Comparison of ENCODE assay signal across 8 mouse cellular contexts in genomic region chr3:79628182-79628560, GRCm38 (mm10). TPM values are rescaled to one million over a fixed set of nuclear protein-coding genes. Genes with fewer than 3 reads are reported as not detected.
DNase-seq lines count a peak whose midpoint lies in the region; ATAC-seq and TF ChIP-seq lines count a peak whose summit lies in the region.

No protein-coding gene starts in this region.

- no peaks in the 10 kb centered on the region for H3K9me3 ChIP-seq in neural tube, embryonic 11.5 days (ENCODE audit: control insufficient read depth, low read length)

- intact Hi-C loops in left cerebral cortex, postnatal 4 days (cut with DNase I), result no loop called here
- intact Hi-C loops in left cerebral cortex, postnatal 14 days (cut with DNase I), result no loop called here

- no peaks in the 10 kb centered on the region for H3K27me3 ChIP-seq in neural tube, embryonic 11.5 days (ENCODE audit: control insufficient read depth, insufficient read depth, low read length)
- H3K27me3 ChIP-seq in myocyte (ENCODE audit: control insufficient read depth, insufficient read depth, insufficient read length), result no peaks in the 10 kb centered on the region

- H3K4me3 ChIP-seq in neural tube, embryonic 11.5 days (ENCODE audit: low read depth, low read length), result peak overlapping the region; percentile 63
- H3K4me3 ChIP-seq in myocyte, result peak overlapping the region; percentile 91

- H3K4me1 ChIP-seq in neural tube, embryonic 11.5 days (ENCODE audit: control insufficient read depth, insufficient read depth, low read length), result no peaks in the 10 kb centered on the region

- H3K36me3 ChIP-seq in neural tube, embryonic 11.5 days (ENCODE audit: control insufficient read depth, insufficient read depth, low read length), result peaks cover 10% of the 10 kb centered on the region
- H3K36me3 ChIP-seq in myocyte (ENCODE audit: control insufficient read depth, insufficient read depth), result peaks cover 10% of the 10 kb centered on the region

- no peak for TF ChIP-seq POLR2A in myocyte (IDR thresholded peaks at IDR 0.05; ENCODE audit: insufficient read length, low read depth)

- 0% methylated on average over 9 of the region's 9 CpGs for WGBS in neural tube, embryonic 11.5 days

- peak overlapping the region; percentile 61 for H3K9ac ChIP-seq in neural tube, embryonic 11.5 days (ENCODE audit: low read length)

- H3ac ChIP-seq in myocyte (ENCODE audit: control insufficient read depth, insufficient read length), result peak overlapping the region; percentile 30

- peak overlapping the region; percentile 58 for H3K4me2 ChIP-seq in neural tube, embryonic 11.5 days (ENCODE audit: low read depth)
- H3K4me2 ChIP-seq in myocyte (ENCODE audit: low read depth), result peak overlapping the region; percentile 91

- DNase-seq in neural tube, embryonic 11.5 days (ENCODE audit: low spot score), result no peak
- no peak for DNase-seq in neural tube, embryonic 10.5 days (ENCODE audit: extremely low spot score, low spot score)
- DNase-seq in kidney, postnatal 36 days, result peak; percentile 60
- DNase-seq in adrenal gland, postnatal 14 days, result no peak
- DNase-seq in left cerebral cortex, postnatal 4 days, result no peak
- DNase-seq in left cerebral cortex, postnatal 14 days (ENCODE audit: low spot score in 2 of 2), result no peak

- no peak for ATAC-seq in neural tube, embryonic 11.5 days (ENCODE audit: insufficient read depth, low FRiP score, low TSS enrichment)
- peak; percentile 40 for ATAC-seq in erythroid progenitor cell, adult 5-6 weeks (replicated peaks; ENCODE audit: low FRiP score, poor library complexity, severe bottlenecking)

- H3K27ac ChIP-seq in neural tube, embryonic 11.5 days (ENCODE audit: low read depth, low read length), result peak overlapping the region; percentile 54; the same call in 1 of the 2 replicates

- peaks cover 17% of the 10 kb centered on the region for H3K79me2 ChIP-seq in myocyte (ENCODE audit: control insufficient read depth, insufficient read depth)

TF ChIP-seq in myocyte, 11 proteins besides CTCF, POLR2A, EP300 and RAD21:
- TF ChIP-seq MYOG (IDR thresholded peaks at IDR 0.05; ENCODE audit: control insufficient read depth in 1 of 3, insufficient read depth in 1 of 3, insufficient read length in 2 of 3, low read depth in 2 of 3) (no peak), USF1 (IDR thresholded peaks at IDR 0.05; ENCODE audit: low read depth) (no peak), E2F4 (IDR thresholded peaks at IDR 0.05; ENCODE audit: insufficient read depth) (no peak), TCF12 (IDR thresholded peaks at IDR 0.05; ENCODE audit: insufficient read depth, poor library complexity, severe bottlenecking) (no peak), MAX (IDR thresholded peaks at IDR 0.05; ENCODE audit: low read depth) (no peak), CEBPB (IDR thresholded peaks at IDR 0.05; ENCODE audit: insufficient read depth, poor library complexity, severe bottlenecking) (no peak), MYOD1 (IDR thresholded peaks at IDR 0.05; ENCODE audit: control insufficient read depth in 1 of 3, insufficient read length in 2 of 3, low read depth in 2 of 3) (no peak)
TF ChIP-seq in myocyte: peak in this region for 0.

RNA-seq across cellular contexts. Expression of gene 4930579G24Rik, which starts 0.7 kb away (rescaled TPM):
- 21.5 and 25.3 TPM in 2 replicates for polyA plus RNA-seq in neural tube, embryonic 11.5 days (2014; fragmentation: Nextera tagmentation; extraction: Ambion mirVana)
- total RNA-seq in erythroid progenitor cell, adult 5-6 weeks (2015; ENCODE audit: low replicate concordance), result 30.3 and 50.3 TPM in 2 replicates
- total RNA-seq in erythroid progenitor cell, adult 5-6 weeks (2017; ENCODE audit: low replicate concordance), result 14.9 and 22.4 TPM in 2 replicates
- polyA plus RNA-seq in myocyte (2012; fragmentation: generic; extraction: Trizol), result 3.6 TPM
- total RNA-seq in adrenal gland, postnatal 14 days (2021), result 4.7 and 6.5 TPM in 2 replicates
- total RNA-seq in left cerebral cortex, postnatal 4 days (2021), result 1 to 10 TPM; 1.6 to 2.5 TPM
- 1 to 10 TPM; 1.2 to 1.4 TPM for total RNA-seq in left cerebral cortex, postnatal 14 days (2021)

RNA-seq across cellular contexts. Expression of gene Etfdh, which starts 1.1 kb away (rescaled TPM):
- 54.4 and 56.1 TPM in 2 replicates for polyA plus RNA-seq in neural tube, embryonic 11.5 days (2014; fragmentation: Nextera tagmentation; extraction: Ambion mirVana)
- 35.0 and 44.0 TPM in 2 replicates for total RNA-seq in erythroid progenitor cell, adult 5-6 weeks (2015; ENCODE audit: low replicate concordance)
- 31.8 and 39.0 TPM in 2 replicates for total RNA-seq in erythroid progenitor cell, adult 5-6 weeks (2017; ENCODE audit: low replicate concordance)
- 29.7 TPM for polyA plus RNA-seq in myocyte (2012; fragmentation: generic; extraction: Trizol)
- 444 and 454 TPM in 2 replicates for total RNA-seq in adrenal gland, postnatal 14 days (2021)
- total RNA-seq in left cerebral cortex, postnatal 4 days (2021), result 10 to 100 TPM; 27.0 to 30.0 TPM
- 10 to 100 TPM; 25.7 to 28.0 TPM for total RNA-seq in left cerebral cortex, postnatal 14 days (2021)

RNA-seq across cellular contexts. Expression of gene Ppid, which starts 37.0 kb away (rescaled TPM):
- polyA plus RNA-seq in neural tube, embryonic 11.5 days (2014; fragmentation: Nextera tagmentation; extraction: Ambion mirVana), result 208 and 209 TPM in 2 replicates
- total RNA-seq in erythroid progenitor cell, adult 5-6 weeks (2015; ENCODE audit: low replicate concordance), result 75.0 and 82.2 TPM in 2 replicates
- total RNA-seq in erythroid progenitor cell, adult 5-6 weeks (2017; ENCODE audit: low replicate concordance), result 68.3 and 84.3 TPM in 2 replicates
- polyA plus RNA-seq in myocyte (2012; fragmentation: generic; extraction: Trizol), result 32.1 TPM
- total RNA-seq in adrenal gland, postnatal 14 days (2021), result 52.7 and 53.5 TPM in 2 replicates
- total RNA-seq in left cerebral cortex, postnatal 4 days (2021), result 10 to 100 TPM; 75.0 to 78.1 TPM
- total RNA-seq in left cerebral cortex, postnatal 14 days (2021), result 10 to 100 TPM; 63.5 to 65.9 TPM

Comparison
In these comparisons a context has a peak if more than half of its experiments do, and no peak if none do; other contexts are left out.
1. DNase-seq: peak in kidney, postnatal 36 days (2 of 2); none in neural tube, embryonic 11.5 days (single experiment), neural tube, embryonic 10.5 days (single experiment), adrenal gland, postnatal 14 days (single experiment), left cerebral cortex, postnatal 4 days (single experiment) and left cerebral cortex, postnatal 14 days (0 of 2).